In genomic region chr10:59965788-59966187, GRCm38 (mm10) we compare ENCODE assay signal across 11 mouse cellular contexts. TPM values are rescaled to one million over a fixed set of nuclear protein-coding genes. Genes with fewer than 3 reads are reported as not detected.
DNase-seq lines count a peak whose midpoint lies in the region; ATAC-seq and TF ChIP-seq lines count a peak whose summit lies in the region.
"Had no signal": no experiment of that assay in that cellular context is flagged by ENCODE, and none has a peak within 500 bp of the region (broad histone marks: within the 10 kb centered on the region; RNA-seq: fewer than 3 reads in every experiment).

No protein-coding gene starts in this region.

- no peak overlapping the region for H3K4me3 ChIP-seq in hindbrain, embryonic 11.5 days (ENCODE audit: low read depth, low read length)
- H3K4me3 ChIP-seq in hindbrain, postnatal 0 days (ENCODE audit: low read length): no peak overlapping the region
- H3K4me3 ChIP-seq in embryonic facial prominence, embryonic 14.5 days (ENCODE audit: low read depth, low read length): no peak overlapping the region
- H3K4me3 ChIP-seq in midbrain, postnatal 0 days (ENCODE audit: low read depth, low read length): no peak overlapping the region
- H3K4me3 ChIP-seq: liver, embryonic 15.5 days had no signal

- peak overlapping the region; percentile 65; the same call in 1 of the 2 replicates for H3K27ac ChIP-seq in hindbrain, embryonic 11.5 days (ENCODE audit: low read depth, low read length)
- H3K27ac ChIP-seq in hindbrain, postnatal 0 days: no peak overlapping the region
- H3K27ac ChIP-seq in embryonic facial prominence, embryonic 14.5 days (replicated peaks; ENCODE audit: low read depth, low read length): peak overlapping the region; percentile 98
- peak overlapping the region; percentile 12; the same call in 1 of the 2 replicates for H3K27ac ChIP-seq in midbrain, postnatal 0 days (ENCODE audit: low read depth, low read length)
- H3K27ac ChIP-seq: liver, embryonic 15.5 days had no signal

- H3K4me1 ChIP-seq in hindbrain, embryonic 11.5 days (replicated peaks; ENCODE audit: control insufficient read depth, insufficient read depth, low read length): peaks cover 13% of the 10 kb centered on the region
- peaks cover 19% of the 10 kb centered on the region for H3K4me1 ChIP-seq in hindbrain, postnatal 0 days (ENCODE audit: insufficient read depth, low read length)
- H3K4me1 ChIP-seq in embryonic facial prominence, embryonic 14.5 days (ENCODE audit: control insufficient read depth, insufficient read depth, low read length): peaks cover 41% of the 10 kb centered on the region
- H3K4me1 ChIP-seq in midbrain, postnatal 0 days (ENCODE audit: insufficient read depth, low read length): peaks cover 7% of the 10 kb centered on the region; the same call in 1 of the 2 replicates

- 67% methylated on average over 8 of the region's 8 CpGs for WGBS in hindbrain, embryonic 11.5 days
- 75% methylated on average over 8 of the region's 8 CpGs for WGBS in hindbrain, postnatal 0 days
- WGBS in embryonic facial prominence, embryonic 14.5 days: 22% methylated on average over 8 of the region's 8 CpGs
- WGBS in midbrain, postnatal 0 days: 80% methylated on average over 8 of the region's 8 CpGs

- no peak overlapping the region for H3K4me2 ChIP-seq in hindbrain, embryonic 11.5 days (replicated peaks; ENCODE audit: low read depth, low read length)
- no peak overlapping the region for H3K4me2 ChIP-seq in hindbrain, postnatal 0 days (ENCODE audit: low read depth, low read length)
- peak overlapping the region; percentile 46 for H3K4me2 ChIP-seq in embryonic facial prominence, embryonic 14.5 days (ENCODE audit: low read depth, low read length)
- H3K4me2 ChIP-seq in midbrain, postnatal 0 days (ENCODE audit: low read depth, low read length, poor library complexity, severe bottlenecking): no peak overlapping the region
- H3K4me2 ChIP-seq: liver, embryonic 15.5 days had no signal

- no peak for ATAC-seq in hindbrain, embryonic 11.5 days (ENCODE audit: low FRiP score)
- ATAC-seq in hindbrain, postnatal 0 days: no peak
- peak; percentile 60 for ATAC-seq in embryonic facial prominence, embryonic 14.5 days (ENCODE audit: low read depth)
- no peak for ATAC-seq in midbrain, postnatal 0 days (ENCODE audit: low FRiP score)

- DNase-seq in hindbrain, embryonic 11.5 days (ENCODE audit: low spot score): no peak
- DNase-seq in hindbrain, postnatal 0 days (ENCODE audit: low spot score): no peak
- peak; percentile 74 for DNase-seq in embryo, embryonic 10.5 days (ENCODE audit: low spot score)
- DNase-seq in embryonic facial prominence, embryonic 14.5 days (ENCODE audit: low spot score): peak; percentile 93
- DNase-seq in midbrain, postnatal 0 days (ENCODE audit: low spot score): no peak
- DNase-seq in adipocyte (ENCODE audit: low spot score): no peak
- no peak for DNase-seq in layer of hippocampus, adult 11-12 months (ENCODE audit: low spot score)
- DNase-seq: adrenal gland, adult 8-10 months; cerebellum, adult 8-10 months; gastrocnemius, postnatal 25 days had no signal

- no peak for TF ChIP-seq CTCF in hindbrain, postnatal 0 days (IDR thresholded peaks at IDR 0.05; ENCODE audit: low read depth)
- TF ChIP-seq CTCF in midbrain, postnatal 0 days (IDR thresholded peaks at IDR 0.05): no peak

- H3K9ac ChIP-seq in hindbrain, embryonic 11.5 days (ENCODE audit: low read depth, low read length): no peak overlapping the region
- H3K9ac ChIP-seq in hindbrain, postnatal 0 days (replicated peaks; ENCODE audit: low read length): no peak overlapping the region
- peak overlapping the region; percentile 56; the same call in 1 of the 2 replicates for H3K9ac ChIP-seq in embryonic facial prominence, embryonic 14.5 days (ENCODE audit: low read depth, low read length)
- no peak overlapping the region for H3K9ac ChIP-seq in midbrain, postnatal 0 days (replicated peaks; ENCODE audit: low read length, poor library complexity, severe bottlenecking)
- H3K9ac ChIP-seq: liver, embryonic 15.5 days had no signal

- no peaks in the 10 kb centered on the region for H3K9me3 ChIP-seq in hindbrain, embryonic 11.5 days (ENCODE audit: control insufficient read depth, low read length)
- no peaks in the 10 kb centered on the region for H3K9me3 ChIP-seq in hindbrain, postnatal 0 days (ENCODE audit: low read length)
- H3K9me3 ChIP-seq in embryonic facial prominence, embryonic 14.5 days (ENCODE audit: control insufficient read depth, low read length): no peaks in the 10 kb centered on the region
- no peaks in the 10 kb centered on the region for H3K9me3 ChIP-seq in midbrain, postnatal 0 days (ENCODE audit: low read length)
- H3K9me3 ChIP-seq: liver, embryonic 15.5 days had no signal

- no peaks in the 10 kb centered on the region for H3K36me3 ChIP-seq in hindbrain, embryonic 11.5 days (ENCODE audit: control insufficient read depth, insufficient read depth, low read length)
- no peaks in the 10 kb centered on the region for H3K36me3 ChIP-seq in hindbrain, postnatal 0 days (ENCODE audit: insufficient read depth, low read length)
- no peaks in the 10 kb centered on the region for H3K36me3 ChIP-seq in embryonic facial prominence, embryonic 14.5 days (ENCODE audit: control insufficient read depth, insufficient read depth, low read length)
- no peaks in the 10 kb centered on the region for H3K36me3 ChIP-seq in midbrain, postnatal 0 days (ENCODE audit: insufficient read depth, low read length)
- H3K36me3 ChIP-seq: liver, embryonic 15.5 days had no signal

- no peaks in the 10 kb centered on the region for H3K27me3 ChIP-seq in hindbrain, embryonic 11.5 days (ENCODE audit: control insufficient read depth, insufficient read depth, low read length)
- no peaks in the 10 kb centered on the region for H3K27me3 ChIP-seq in hindbrain, postnatal 0 days (ENCODE audit: insufficient read depth, low read length)
- H3K27me3 ChIP-seq in embryonic facial prominence, embryonic 14.5 days (replicated peaks; ENCODE audit: control insufficient read depth, insufficient read depth, low read length): no peaks in the 10 kb centered on the region
- no peaks in the 10 kb centered on the region for H3K27me3 ChIP-seq in midbrain, postnatal 0 days (ENCODE audit: insufficient read depth, low read length)

RNA-seq across cellular contexts. Expression of gene Ddit4, which starts 14.2 kb away (rescaled TPM):
- 4.6 and 5.5 TPM in 2 replicates for polyA plus RNA-seq in hindbrain, embryonic 11.5 days (2014; fragmentation: Nextera tagmentation; extraction: Ambion mirVana)
- total RNA-seq in hindbrain, postnatal 0 days (2014; rRNA removed): 55.9 and 76.6 TPM in 2 replicates
- polyA plus RNA-seq in hindbrain, postnatal 0 days (2015; fragmentation: Nextera tagmentation; extraction: Ambion mirVana): 55.2 and 56.9 TPM in 2 replicates
- polyA plus RNA-seq in embryonic facial prominence, embryonic 14.5 days (2014; fragmentation: Nextera tagmentation; extraction: Ambion mirVana): 8.7 and 9.2 TPM in 2 replicates
- 56.6 and 57.5 TPM in 2 replicates for total RNA-seq in midbrain, postnatal 0 days (2014; rRNA removed)
- polyA plus RNA-seq in midbrain, postnatal 0 days (2015; fragmentation: Nextera tagmentation; extraction: Ambion mirVana): 43.4 and 43.6 TPM in 2 replicates

RNA-seq across cellular contexts. Expression of gene Ascc1, which starts 36.8 kb away (rescaled TPM):
- polyA plus RNA-seq in hindbrain, embryonic 11.5 days (2014; fragmentation: Nextera tagmentation; extraction: Ambion mirVana): 41.1 and 42.9 TPM in 2 replicates
- total RNA-seq in hindbrain, postnatal 0 days (2014; rRNA removed): 10.6 and 11.5 TPM in 2 replicates
- 41.8 and 42.9 TPM in 2 replicates for polyA plus RNA-seq in hindbrain, postnatal 0 days (2015; fragmentation: Nextera tagmentation; extraction: Ambion mirVana)
- 36.5 and 37.8 TPM in 2 replicates for polyA plus RNA-seq in embryonic facial prominence, embryonic 14.5 days (2014; fragmentation: Nextera tagmentation; extraction: Ambion mirVana)
- total RNA-seq in midbrain, postnatal 0 days (2014; rRNA removed): 12.3 and 13.5 TPM in 2 replicates
- 50.1 TPM in 2 replicates for polyA plus RNA-seq in midbrain, postnatal 0 days (2015; fragmentation: Nextera tagmentation; extraction: Ambion mirVana)

RNA-seq across cellular contexts. Expression of gene Anapc16, which starts 37.1 kb away (rescaled TPM):
- 97.1 and 115 TPM in 2 replicates for polyA plus RNA-seq in hindbrain, embryonic 11.5 days (2014; fragmentation: Nextera tagmentation; extraction: Ambion mirVana)
- 62.6 and 70.1 TPM in 2 replicates for total RNA-seq in hindbrain, postnatal 0 days (2014; rRNA removed)
- 132 and 133 TPM in 2 replicates for polyA plus RNA-seq in hindbrain, postnatal 0 days (2015; fragmentation: Nextera tagmentation; extraction: Ambion mirVana)
- polyA plus RNA-seq in embryonic facial prominence, embryonic 14.5 days (2014; fragmentation: Nextera tagmentation; extraction: Ambion mirVana): 96.2 and 101 TPM in 2 replicates
- 56.9 and 57.4 TPM in 2 replicates for total RNA-seq in midbrain, postnatal 0 days (2014; rRNA removed)
- polyA plus RNA-seq in midbrain, postnatal 0 days (2015; fragmentation: Nextera tagmentation; extraction: Ambion mirVana): 109 and 118 TPM in 2 replicates

Comparison
In these comparisons a context has a peak if more than half of its experiments do, and no peak if none do; other contexts are left out.
1. DNase-seq: peak in embryo, embryonic 10.5 days (single experiment) and embryonic facial prominence, embryonic 14.5 days (single experiment); none in hindbrain, embryonic 11.5 days (single experiment), hindbrain, postnatal 0 days (single experiment), midbrain, postnatal 0 days (single experiment), adipocyte (single experiment) and layer of hippocampus, adult 11-12 months (single experiment).